Mouse (Mus musculus) liver, postnatal 0 days (tissue): ENCODE measurements around the gene Rph3a. TPM values are rescaled to one million over a fixed set of nuclear protein-coding genes. Genes with fewer than 3 reads are reported as not detected.

ENCODE experiments used
- ATAC-seq: fragments of 200-750 bp; cut with Nextera tagmentation; 2 replicates; pipeline ENCODE4 v1.8.0; 2017; ENCODE audit warnings: mild to moderate bottlenecking, moderate library complexity
- DNase-seq: peaks from one replicate; pipeline ENCODE4 v3.0.0-alpha.2; 2016
- H3K27ac ChIP-seq: fragments of 300-500 bp; sonication (generic); 2 replicates; pipeline ENCODE4 v1.5.1; 2014; ENCODE audit warnings: antibody characterized with exemption, moderate library complexity, mild to moderate bottlenecking, low read depth
- H3K27me3 ChIP-seq: fragments of 300-500 bp; sonication (generic); 2 replicates; pipeline ENCODE4 v1.6.1; 2014; ENCODE audit warnings: low read length, control low read depth, mixed read lengths; ENCODE audit not compliant: insufficient read depth
- H3K36me3 ChIP-seq: fragments of 300-500 bp; sonication (generic); replicated peaks from 2 replicates; pipeline ENCODE4 v1.6.1; 2014; ENCODE audit warnings: mild to moderate bottlenecking, control low read depth, low read length, moderate library complexity, mixed read lengths; ENCODE audit not compliant: insufficient read depth
- H3K4me1 ChIP-seq: fragments of 300-500 bp; sonication (generic); 2 replicates; pipeline ENCODE4 v1.6.1; 2014; ENCODE audit warnings: antibody characterized with exemption, mild to moderate bottlenecking, control low read depth; ENCODE audit not compliant: insufficient read depth
- H3K4me2 ChIP-seq: fragments of 300-500 bp; sonication (generic); 2 replicates; pipeline ENCODE4 v1.6.1; 2014; ENCODE audit warnings: low read depth, mild to moderate bottlenecking, low read length, moderate library complexity, mixed read lengths
- H3K4me3 ChIP-seq: fragments of 300-500 bp; sonication (generic); 2 replicates; pipeline ENCODE4 v1.5.1; 2014; ENCODE audit warnings: low read depth, low read length
- H3K9ac ChIP-seq: fragments of 300-500 bp; sonication (generic); replicated peaks from 2 replicates; pipeline ENCODE4 v1.6.1; 2014; ENCODE audit warnings: mild to moderate bottlenecking, moderate library complexity
- H3K9me3 ChIP-seq: fragments of 300-500 bp; sonication (generic); 2 replicates; pipeline ENCODE4 v1.6.1; 2016; ENCODE audit warnings: mild to moderate bottlenecking, control low read depth, low read length, mixed read lengths
- CTCF ChIP-seq: sonication (generic); IDR thresholded peaks from 2 replicates; pipeline ENCODE4 v1.5.1; 2016; ENCODE audit warnings: antibody characterized with exemption, low read depth
- EP300 ChIP-seq: IDR thresholded peaks from 2 replicates; pipeline ENCODE4 v1.6.1; 2016; ENCODE audit warnings: antibody characterized with exemption, low read depth, mild to moderate bottlenecking
- WGBS: fragments of 180-500 bp; shearing (Covaris S2); extraction: QIAGEN DNeasy Blood & Tissue Kit; methylation state at CpG from one replicate; pipeline ENCODE4 v1.1.7; 2014; ENCODE audit not compliant: insufficient replicate concordance; 5-methylcytosine and 5-hydroxymethylcytosine counted together
- polyA plus RNA-seq: library from polyadenylated mRNA; unstranded; fragments of >200 nt; fragmentation: Nextera tagmentation; extraction: Ambion mirVana; gene quantifications from 2 replicates; pipeline ENCODE4 v1.2.1, GENCODE M21; 2015

The Rph3a gene
- polyA plus RNA-seq, 1 experiment from 2014 or later = 0.02 TPM

- Histone ChIP-seq H3K9me3 (no peaks in the 10 kb centered on the region), H3K36me3 (no peaks in the 10 kb centered on the region), H3K9ac (no peak overlapping the region), H3K4me1 (no peaks in the 10 kb centered on the region), H3K4me3 (no peak overlapping the region), H3K27me3 (peaks cover 12% of the 10 kb centered on the region; the same call in 1 of the 2 replicates), H3K4me2 (no peak overlapping the region), H3K27ac (no peak overlapping the region)
- WGBS = 43% methylated on average over 3 of the region's 3 CpGs
- DNase-seq = no peak
- no peak for ATAC-seq
- TF ChIP-seq CTCF = no peak
- no peak for TF ChIP-seq EP300
Observed at GRCm38 (mm10) chr5:121007563-121007962, 2.3 kb downstream of the Rph3a start.

- 63% methylated on average over 8 of the region's 8 CpGs for WGBS
Observed at GRCm38 (mm10) chr5:121007130-121007529, 2.8 kb downstream of the Rph3a start.

GRCm38 (mm10) chr5:121006176-121006575, 3.7 kb downstream of the Rph3a start:
- no peak overlapping the region for H3K27ac ChIP-seq
- TF ChIP-seq EP300 (no peak), CTCF (no peak)
- H3K4me3 ChIP-seq = no peak overlapping the region
- no peaks in the 10 kb centered on the region for H3K4me1 ChIP-seq
- no peaks in the 10 kb centered on the region for H3K36me3 ChIP-seq
- ATAC-seq (no peak), DNase-seq (no peak)
- H3K9ac ChIP-seq = no peak overlapping the region
- no peak overlapping the region for H3K4me2 ChIP-seq
- WGBS = 51% methylated on average over 2 of the region's 4 CpGs
- no peaks in the 10 kb centered on the region for H3K9me3 ChIP-seq
- peaks cover 12% of the 10 kb centered on the region; the same call in 1 of the 2 replicates for H3K27me3 ChIP-seq

More at GRCm38 (mm10) chr5:121007130-121007529, 2.8 kb downstream of the Rph3a start:
- no peak overlapping the region for H3K27ac ChIP-seq
- H3K36me3 ChIP-seq = no peaks in the 10 kb centered on the region
- H3K27me3 ChIP-seq = peaks cover 12% of the 10 kb centered on the region; the same call in 1 of the 2 replicates
- DNase-seq (no peak), ATAC-seq (no peak)
- no peaks in the 10 kb centered on the region for H3K4me1 ChIP-seq
- H3K4me3 ChIP-seq = no peak overlapping the region
- H3K9me3 ChIP-seq = no peaks in the 10 kb centered on the region
- no peak overlapping the region for H3K4me2 ChIP-seq
- TF ChIP-seq EP300 = no peak
- TF ChIP-seq CTCF = no peak
- H3K9ac ChIP-seq = no peak overlapping the region

GRCm38 (mm10) chr5:121003781-121004180, 6.1 kb downstream of the Rph3a start:
- Histone ChIP-seq H3K27me3 (peaks cover 5% of the 10 kb centered on the region; the same call in 1 of the 2 replicates), H3K36me3 (no peaks in the 10 kb centered on the region), H3K9ac (no peak overlapping the region), H3K9me3 (no peaks in the 10 kb centered on the region), H3K4me2 (no peak overlapping the region), H3K27ac (no peak overlapping the region), H3K4me1 (no peaks in the 10 kb centered on the region), H3K4me3 (no peak overlapping the region)
- ATAC-seq = no peak
- no peak for DNase-seq
- WGBS = 24% methylated on average over 17 of the region's 17 CpGs
- no peak for TF ChIP-seq EP300
- TF ChIP-seq CTCF = no peak

GRCm38 (mm10) chr5:120999573-120999972, 10.3 kb downstream of the Rph3a start:
- 28% methylated on average over 12 of the region's 12 CpGs for WGBS
- H3K9ac ChIP-seq = no peak overlapping the region
- no peak for DNase-seq

GRCm38 (mm10) chr5:120988373-120988772, 21.5 kb downstream of the Rph3a start:
- Histone ChIP-seq H3K27ac (no peak overlapping the region), H3K36me3 (no peaks in the 10 kb centered on the region), H3K4me2 (no peak overlapping the region), H3K27me3 (no peaks in the 10 kb centered on the region), H3K9me3 (no peaks in the 10 kb centered on the region), H3K9ac (no peak overlapping the region), H3K4me3 (no peak overlapping the region), H3K4me1 (no peaks in the 10 kb centered on the region)
- TF ChIP-seq CTCF (no peak), EP300 (no peak)
- ATAC-seq (no peak), DNase-seq (no peak)
- 78% methylated on average over 3 of the region's 3 CpGs for WGBS

More at GRCm38 (mm10) chr5:120999573-120999972, 10.3 kb downstream of the Rph3a start:
- no peak overlapping the region for H3K4me2 ChIP-seq
- H3K4me1 ChIP-seq = no peaks in the 10 kb centered on the region
- H3K36me3 ChIP-seq = no peaks in the 10 kb centered on the region
- H3K4me3 ChIP-seq = no peak overlapping the region
- no peak for ATAC-seq
- no peaks in the 10 kb centered on the region for H3K27me3 ChIP-seq
- H3K27ac ChIP-seq = no peak overlapping the region
- H3K9me3 ChIP-seq = no peaks in the 10 kb centered on the region
- TF ChIP-seq EP300 (no peak), CTCF (peak; percentile 62)

GRCm38 (mm10) chr5:120983029-120983428, 26.9 kb downstream of the Rph3a start:
- TF ChIP-seq EP300 (no peak), CTCF (peak; percentile 40)

More at GRCm38 (mm10) chr5:120983029-120983428, 26.9 kb downstream of the Rph3a start:
- H3K9ac ChIP-seq = no peak overlapping the region
- no peak overlapping the region for H3K4me2 ChIP-seq
- 65% methylated on average over 1 of the region's 1 CpGs for WGBS
- no peak for DNase-seq
- no peak overlapping the region for H3K4me3 ChIP-seq
- no peaks in the 10 kb centered on the region for H3K27me3 ChIP-seq
- H3K4me1 ChIP-seq = no peaks in the 10 kb centered on the region
- ATAC-seq = no peak
- H3K9me3 ChIP-seq = peaks cover 2% of the 10 kb centered on the region; the same call in 1 of the 2 replicates
- H3K36me3 ChIP-seq = no peaks in the 10 kb centered on the region
- no peak overlapping the region for H3K27ac ChIP-seq
